Mouse (Mus musculus) testis, adult 2 months (tissue): ENCODE results near the gene Isx. TPM values are rescaled to one million over a fixed set of nuclear protein-coding genes. Genes with fewer than 3 reads are reported as not detected.
A peak's percentile ranks its signal among the peaks of the same experiment; 100 is the strongest.

Experiments used
- H3K27ac ChIP-seq: fragments of 200-500 bp; 2 replicates; pipeline ENCODE4 v1.5.1; 2012; ENCODE audit warnings: low read depth, low read length; ENCODE audit not compliant: control insufficient read depth, insufficient read depth
- H3K27me3 ChIP-seq: fragments of 200-500 bp; 2 replicates; pipeline ENCODE4 v1.6.1; 2012; ENCODE audit warnings: mild to moderate bottlenecking, low read length, moderate library complexity; ENCODE audit not compliant: control insufficient read depth, insufficient read depth
- H3K36me3 ChIP-seq: fragments of 200-500 bp; 2 replicates; pipeline ENCODE4 v1.6.1; 2012; ENCODE audit warnings: mild to moderate bottlenecking, low read length; ENCODE audit not compliant: control insufficient read depth, insufficient read depth
- H3K4me1 ChIP-seq: fragments of 200-500 bp; 2 replicates; pipeline ENCODE4 v1.6.1; 2012; ENCODE audit warnings: low read length; ENCODE audit not compliant: control insufficient read depth, insufficient read depth
- H3K4me3 ChIP-seq: fragments of 200-500 bp; 2 replicates; pipeline ENCODE4 v1.5.1; 2012; ENCODE audit warnings: low read depth, mild to moderate bottlenecking, low read length, moderate library complexity, mixed read lengths; ENCODE audit not compliant: control insufficient read depth
- CTCF ChIP-seq: fragments of 200-500 bp; IDR thresholded peaks from 2 replicates; pipeline ENCODE4 v1.5.1; 2012; ENCODE audit warnings: low read depth, mild to moderate bottlenecking, inconsistent platforms, low read length, moderate library complexity; ENCODE audit not compliant: control insufficient read depth, insufficient read depth, insufficient replicate concordance
- POLR2A ChIP-seq: fragments of 200-500 bp; IDR thresholded peaks from 2 replicates; pipeline ENCODE4 v1.6.1; 2012; ENCODE audit warnings: low read depth, mild to moderate bottlenecking, inconsistent platforms, low read length, moderate library complexity; ENCODE audit not compliant: control insufficient read depth
- polyA plus RNA-seq: library from polyadenylated mRNA; depleted of rRNA; stranded (reverse); fragments of >200 nt; gene quantifications from 2 replicates; pipeline ENCODE4 v1.2.3, GENCODE M21; 2012

Isx gene
- polyA plus RNA-seq, 1 experiment, result not detected

GRCm38 (mm10) chr8:74903054-74903842, 30.3 kb downstream of the Isx start:
- Histone ChIP-seq H3K4me3 (no peak overlapping the region), H3K27me3 (no peaks in the 10 kb centered on the region), H3K4me1 (no peaks in the 10 kb centered on the region), H3K36me3 (no peaks in the 10 kb centered on the region), H3K27ac (no peak overlapping the region)
- TF ChIP-seq POLR2A, result no peak
- TF ChIP-seq CTCF, result no peak

- TF ChIP-seq CTCF (no peak), POLR2A (no peak)
- Histone ChIP-seq H3K36me3 (no peaks in the 10 kb centered on the region), H3K27ac (no peak overlapping the region), H3K4me1 (no peaks in the 10 kb centered on the region), H3K27me3 (no peaks in the 10 kb centered on the region), H3K4me3 (no peak overlapping the region)
Observed at GRCm38 (mm10) chr8:74906333-74906732, 33.4 kb downstream of the Isx start.

- H3K4me1 ChIP-seq, result no peaks in the 10 kb centered on the region
- H3K4me3 ChIP-seq, result no peak overlapping the region
- H3K27ac ChIP-seq, result no peak overlapping the region
- TF ChIP-seq CTCF (no peak), POLR2A (no peak)
- H3K27me3 ChIP-seq, result no peaks in the 10 kb centered on the region
- no peaks in the 10 kb centered on the region for H3K36me3 ChIP-seq
Observed at GRCm38 (mm10) chr8:74910708-74911107, 37.7 kb downstream of the Isx start.

- Histone ChIP-seq H3K4me3 (no peak overlapping the region), H3K4me1 (no peaks in the 10 kb centered on the region), H3K27me3 (no peaks in the 10 kb centered on the region), H3K36me3 (no peaks in the 10 kb centered on the region), H3K27ac (no peak overlapping the region)
- TF ChIP-seq POLR2A, result no peak
- no peak for TF ChIP-seq CTCF
Observed at GRCm38 (mm10) chr8:74920691-74921421, 47.9 kb downstream of the Isx start.

- TF ChIP-seq CTCF, result no peak
- no peak for TF ChIP-seq POLR2A
- no peaks in the 10 kb centered on the region for H3K36me3 ChIP-seq
- no peak overlapping the region for H3K27ac ChIP-seq
- no peaks in the 10 kb centered on the region for H3K27me3 ChIP-seq
- H3K4me3 ChIP-seq, result no peak overlapping the region
- no peaks in the 10 kb centered on the region for H3K4me1 ChIP-seq
Observed at GRCm38 (mm10) chr8:74921882-74922518, 49.0 kb downstream of the Isx start.

- Histone ChIP-seq H3K27me3 (no peaks in the 10 kb centered on the region), H3K4me3 (no peak overlapping the region), H3K4me1 (no peaks in the 10 kb centered on the region), H3K27ac (no peak overlapping the region), H3K36me3 (no peaks in the 10 kb centered on the region)
- TF ChIP-seq CTCF, result no peak
- TF ChIP-seq POLR2A, result no peak
Observed at GRCm38 (mm10) chr8:74927940-74928339, 55.0 kb downstream of the Isx start.

- Histone ChIP-seq H3K27ac (no peak overlapping the region), H3K4me3 (no peak overlapping the region), H3K4me1 (no peaks in the 10 kb centered on the region; the same call in 1 of the 2 replicates), H3K36me3 (no peaks in the 10 kb centered on the region), H3K27me3 (no peaks in the 10 kb centered on the region)
- no peak for TF ChIP-seq POLR2A
- peak; percentile 48; the same call in 1 of the 2 replicates for TF ChIP-seq CTCF
Observed at GRCm38 (mm10) chr8:74930731-74931130, 57.8 kb downstream of the Isx start.
